Mouse (Mus musculus) thymus, postnatal 0 days (tissue): ENCODE data around the gene Tcl1b5. TPM values are rescaled to one million over a fixed set of nuclear protein-coding genes. Genes with fewer than 3 reads are reported as not detected.

Experiments
- DNase-seq: peaks from one replicate; pipeline ENCODE4 v3.0.0-alpha.2; 2015; ENCODE audit warnings: low spot score
- polyA plus RNA-seq: library from polyadenylated mRNA; unstranded; fragments of >200 nt; fragmentation: Nextera tagmentation; extraction: Ambion mirVana; gene quantifications from 2 replicates; pipeline ENCODE4 v1.2.1, GENCODE M21; 2015

The Tcl1b5 gene
- polyA plus RNA-seq, 1 experiment from 2014 or later = not detected

DNA sequence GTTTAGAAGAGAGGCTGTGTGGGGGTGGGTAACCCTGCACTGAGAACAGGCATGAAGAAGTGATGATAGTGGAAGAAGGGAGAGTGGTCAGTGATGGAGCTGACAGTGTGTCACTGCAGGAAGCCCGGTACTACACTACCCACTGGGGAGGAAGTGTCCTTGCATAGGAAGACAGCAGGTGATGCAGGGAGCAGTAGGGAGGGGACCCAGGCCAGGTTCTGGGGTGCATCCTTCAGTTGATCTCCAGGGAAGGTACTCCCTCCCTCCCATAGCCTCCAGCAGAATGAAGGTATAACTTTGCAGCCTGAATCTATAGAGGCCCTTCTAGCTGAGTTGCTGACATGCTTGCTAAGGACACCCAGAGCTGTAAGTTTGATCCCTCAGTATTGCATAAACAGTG lies 30.9 kb downstream of the Tcl1b5 start:
- no peak for DNase-seq

- no peak for DNase-seq
Measured at GRCm38 (mm10) chr12:105208441-105208840, 32.3 kb downstream of the Tcl1b5 start.

DNA sequence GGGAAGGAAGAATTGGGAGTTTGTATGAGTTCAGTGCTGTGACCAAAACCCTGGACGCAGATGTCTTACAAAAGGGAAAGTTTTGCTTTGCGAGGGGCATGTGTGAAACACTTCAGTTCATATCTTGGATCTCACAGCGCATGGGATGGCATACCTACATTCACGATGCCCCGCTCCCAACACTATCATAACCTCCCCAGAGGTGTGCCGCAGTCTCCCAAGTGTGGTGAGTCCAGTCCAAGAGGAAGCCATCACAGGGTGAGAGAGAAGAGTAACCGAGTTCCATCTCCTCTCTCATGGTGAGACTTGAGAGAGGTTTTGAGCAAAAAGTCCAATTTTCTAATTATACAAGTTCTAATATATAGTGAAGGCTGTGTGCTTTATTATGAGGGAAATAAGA lies 33.1 kb downstream of the Tcl1b5 start:
- DNase-seq = no peak

GRCm38 (mm10) chr12:105217101-105217760 lies 41.1 kb downstream of the Tcl1b5 start:
- DNase-seq = no peak

- DNase-seq = no peak
Measured at GRCm38 (mm10) chr12:105222601-105223319, 46.6 kb downstream of the Tcl1b5 start, which contains the start of gene Tcl1. Gene Tcl1 (minus strand): TSS chr12:105222793.

DNA sequence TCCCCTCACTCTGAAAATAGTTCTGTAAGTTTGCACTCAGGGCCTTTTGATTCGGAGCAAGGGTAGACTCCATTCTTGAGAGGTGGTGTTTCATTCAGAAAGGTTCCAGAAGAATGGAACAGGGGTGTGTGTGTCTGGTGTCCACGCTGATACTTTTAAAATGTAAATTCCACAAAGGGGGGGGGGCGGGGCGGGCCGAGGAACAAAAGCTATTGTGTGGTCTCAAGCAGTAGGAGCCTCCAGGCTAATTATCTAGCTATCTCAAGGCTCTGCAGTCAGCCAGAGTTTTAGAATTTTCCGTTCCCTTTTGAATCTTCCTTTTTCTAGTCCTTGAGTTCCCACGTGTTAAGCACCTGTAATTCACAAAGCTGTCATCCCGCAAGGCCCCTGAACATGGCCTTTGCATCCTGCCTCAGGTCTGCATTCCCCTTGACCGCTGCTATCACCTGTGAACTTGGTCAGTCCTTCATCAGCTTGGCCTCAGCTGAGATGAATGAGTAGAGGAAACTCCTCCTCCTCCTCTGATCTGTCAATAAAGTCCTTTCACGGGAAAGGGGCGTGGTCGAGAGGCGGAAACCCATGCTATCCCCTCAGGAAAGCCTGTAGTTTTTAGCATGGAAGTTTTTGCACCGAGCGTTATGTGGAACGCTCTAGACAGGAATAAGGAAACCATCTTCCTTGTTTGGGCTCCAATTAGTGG lies 48.6 kb downstream of the Tcl1b5 start:
- no peak for DNase-seq

Other genes with a start within 250 kb of the Tcl1b5 start
- 6.2 and 7.8 TPM in 2 replicates for gene Syne3, start 166.5 kb upstream of the Tcl1b5 start, polyA plus RNA-seq
- 153 and 160 TPM in 2 replicates for gene Glrx5, start 143.7 kb upstream of the Tcl1b5 start, polyA plus RNA-seq
- gene Tcl1b2, start 30.3 kb upstream of the Tcl1b5 start, polyA plus RNA-seq = not detected in 2 replicates
- gene Tcl1b1, start 16.7 kb upstream of the Tcl1b5 start, polyA plus RNA-seq = not detected in 2 replicates
- not detected in 2 replicates for gene Tcl1b3, start 14.7 kb downstream of the Tcl1b5 start, polyA plus RNA-seq
- not detected in 2 replicates for gene Tcl1b4, start 25.6 kb downstream of the Tcl1b5 start, polyA plus RNA-seq
- gene Tcl1, start 46.4 kb downstream of the Tcl1b5 start, polyA plus RNA-seq = not detected in 2 replicates
- 0.08 TPM in 1 of 2 replicates, not detected in the other for gene Tunar, start 157.5 kb downstream of the Tcl1b5 start, polyA plus RNA-seq